Mouse (Mus musculus): ENCODE results near the gene Ralgapb. TPM values are rescaled to one million over a fixed set of nuclear protein-coding genes. Genes with fewer than 3 reads are reported as not detected.

Gene Ralgapb
- total and polyA plus RNA-seq, 2 experiments from 2014 or later = 17.8 to 66.1 TPM

DNA sequence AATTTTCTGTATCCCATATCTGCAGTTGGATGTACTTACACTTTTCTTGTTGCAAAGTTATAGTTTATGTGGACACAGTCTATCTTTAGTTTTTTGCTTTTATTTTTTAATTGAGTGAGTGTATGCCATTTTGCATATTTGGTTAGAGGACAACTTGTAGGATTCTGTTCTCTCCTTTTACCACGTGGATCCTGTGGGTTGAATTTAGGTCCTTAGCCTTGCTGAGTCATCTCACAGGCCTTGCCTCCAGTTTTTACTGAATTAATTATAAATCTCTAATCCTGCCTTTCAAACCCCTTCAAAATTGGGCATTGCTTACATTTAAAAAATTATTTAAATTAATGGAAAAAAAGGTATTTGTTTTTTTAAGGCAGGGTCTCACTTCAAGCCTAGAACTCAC lies 6.2 kb downstream of the Ralgapb start:
- Histone ChIP-seq H3K4me1 (ENCODE audit: insufficient read depth, low read length) (no peaks in the 10 kb centered on the region), H3K9me3 (ENCODE audit: low read length) (no peaks in the 10 kb centered on the region), H3K4me3 (ENCODE audit: low read length) (no peak overlapping the region), H3K27me3 (ENCODE audit: insufficient read depth, low read length) (no peaks in the 10 kb centered on the region), H3K9ac (replicated peaks; ENCODE audit: low read length) (no peak overlapping the region), H3K4me2 (ENCODE audit: low read depth, low read length) (no peak overlapping the region), H3K27ac (no peak overlapping the region), H3K36me3 (ENCODE audit: insufficient read depth, low read length) (no peaks in the 10 kb centered on the region)
- TF ChIP-seq CTCF (IDR thresholded peaks at IDR 0.05; ENCODE audit: low read depth) = no peak
- no peak for ATAC-seq
- 71% methylated on average over 1 of the region's 1 CpGs for WGBS
- DNase-seq (ENCODE audit: low spot score) = no peak

DNA sequence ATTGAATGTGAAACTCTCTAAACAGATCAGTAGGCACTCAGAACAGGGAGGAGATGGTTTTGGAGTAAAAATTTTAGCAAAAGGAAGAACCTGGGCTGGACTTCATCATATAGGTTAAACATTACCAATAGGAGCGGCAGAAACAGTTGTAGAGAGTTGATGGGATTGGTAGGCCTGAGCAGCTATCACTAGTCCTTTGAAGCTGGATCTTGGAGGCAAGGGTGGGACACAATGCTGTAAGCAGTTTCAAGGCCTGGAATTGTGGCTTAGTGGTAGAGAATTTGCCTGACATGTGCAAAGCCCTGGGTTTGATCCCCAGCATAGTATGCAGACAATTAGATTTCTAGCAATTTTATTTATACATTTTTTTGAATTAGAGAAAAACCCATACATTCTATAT lies 9.0 kb downstream of the Ralgapb start:
- no peak for TF ChIP-seq CTCF (IDR thresholded peaks at IDR 0.05; ENCODE audit: low read depth)
- H3K9ac ChIP-seq (replicated peaks; ENCODE audit: low read length) = no peak overlapping the region
- WGBS = 94% methylated on average over 1 of the region's 1 CpGs
- H3K4me3 ChIP-seq (ENCODE audit: low read length) = no peak overlapping the region
- no peak for ATAC-seq
- no peak overlapping the region for H3K27ac ChIP-seq
- H3K4me1 ChIP-seq (ENCODE audit: insufficient read depth, low read length) = no peaks in the 10 kb centered on the region
- H3K36me3 ChIP-seq (ENCODE audit: insufficient read depth, low read length) = no peaks in the 10 kb centered on the region
- no peak overlapping the region for H3K4me2 ChIP-seq (ENCODE audit: low read depth, low read length)
- no peaks in the 10 kb centered on the region for H3K27me3 ChIP-seq (ENCODE audit: insufficient read depth, low read length)
- H3K9me3 ChIP-seq (ENCODE audit: low read length) = no peaks in the 10 kb centered on the region
- DNase-seq (ENCODE audit: low spot score) = no peak

DNA sequence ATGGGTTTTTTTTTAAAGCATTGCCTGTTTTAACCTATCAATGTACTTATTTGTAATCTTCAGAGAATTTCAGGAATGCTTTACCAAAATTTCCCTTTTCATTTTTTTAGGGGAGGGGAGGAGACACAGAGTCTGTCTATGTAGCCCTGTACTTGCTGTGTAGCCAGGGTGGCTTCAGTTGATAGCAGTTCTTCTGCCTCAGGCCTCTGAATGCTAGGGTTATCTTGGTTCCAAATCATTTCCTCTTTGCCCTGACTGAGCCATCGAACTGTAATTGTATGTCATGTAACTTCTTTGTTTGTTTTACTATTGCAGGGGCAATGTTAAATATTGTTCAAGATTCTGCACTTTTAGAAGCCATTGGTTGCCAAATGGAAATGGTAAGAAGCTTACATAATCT lies 36.2 kb downstream of the Ralgapb start:
- WGBS = 93% methylated on average over 1 of the region's 1 CpGs
- no peak for ATAC-seq
- DNase-seq (ENCODE audit: low spot score) = no peak
- H3K4me3 ChIP-seq (ENCODE audit: low read length) = no peak overlapping the region
- H3K9ac ChIP-seq (replicated peaks; ENCODE audit: low read length) = no peak overlapping the region
- TF ChIP-seq CTCF (IDR thresholded peaks at IDR 0.05; ENCODE audit: low read depth) = no peak
- peaks cover 31% of the 10 kb centered on the region for H3K36me3 ChIP-seq (ENCODE audit: insufficient read depth, low read length)
- no peaks in the 10 kb centered on the region for H3K4me1 ChIP-seq (ENCODE audit: insufficient read depth, low read length)
- H3K27me3 ChIP-seq (ENCODE audit: insufficient read depth, low read length) = no peaks in the 10 kb centered on the region
- H3K27ac ChIP-seq = no peak overlapping the region
- no peak overlapping the region for H3K4me2 ChIP-seq (ENCODE audit: low read depth, low read length)
- no peaks in the 10 kb centered on the region for H3K9me3 ChIP-seq (ENCODE audit: low read length)

DNA sequence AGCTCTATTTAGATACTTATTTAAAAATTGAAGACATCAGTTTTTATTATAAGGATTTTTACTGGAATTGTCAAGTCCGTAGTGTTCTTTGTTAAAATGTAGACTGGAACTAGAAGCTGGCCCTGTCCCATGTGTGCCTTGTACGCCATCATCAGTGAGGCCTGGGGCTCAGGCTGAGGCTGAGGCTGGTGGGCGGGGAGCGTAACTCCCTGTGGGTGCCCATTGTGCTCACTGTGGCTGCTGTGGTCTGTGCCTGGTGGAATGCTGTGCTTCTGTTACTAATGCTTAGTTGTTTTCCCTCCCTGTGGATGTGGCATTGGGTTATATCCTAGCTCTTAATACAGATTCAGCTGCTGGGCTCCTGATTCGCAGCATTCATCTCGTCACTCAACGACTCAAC lies 40.2 kb downstream of the Ralgapb start:
- Histone ChIP-seq H3K27me3 (ENCODE audit: insufficient read depth, low read length) (no peaks in the 10 kb centered on the region), H3K36me3 (ENCODE audit: insufficient read depth, low read length) (peaks cover 33% of the 10 kb centered on the region), H3K9me3 (ENCODE audit: low read length) (no peaks in the 10 kb centered on the region), H3K4me3 (ENCODE audit: low read length) (no peak overlapping the region), H3K4me1 (ENCODE audit: insufficient read depth, low read length) (no peaks in the 10 kb centered on the region), H3K4me2 (ENCODE audit: low read depth, low read length) (no peak overlapping the region), H3K27ac (no peak overlapping the region), H3K9ac (replicated peaks; ENCODE audit: low read length) (no peak overlapping the region)
- ATAC-seq (no peak), DNase-seq (ENCODE audit: low spot score) (no peak)
- 62% methylated on average over 7 of the region's 7 CpGs for WGBS
- TF ChIP-seq CTCF (IDR thresholded peaks at IDR 0.05; ENCODE audit: low read depth) = no peak

- no peak for DNase-seq (ENCODE audit: low spot score)
- Histone ChIP-seq H3K9ac (replicated peaks; ENCODE audit: low read length) (no peak overlapping the region), H3K27me3 (ENCODE audit: insufficient read depth, low read length) (no peaks in the 10 kb centered on the region), H3K4me1 (ENCODE audit: insufficient read depth, low read length) (no peaks in the 10 kb centered on the region), H3K4me2 (ENCODE audit: low read depth, low read length) (no peak overlapping the region), H3K27ac (no peak overlapping the region), H3K4me3 (ENCODE audit: low read length) (no peak overlapping the region), H3K36me3 (ENCODE audit: insufficient read depth, low read length) (peaks cover 52% of the 10 kb centered on the region), H3K9me3 (ENCODE audit: low read length) (no peaks in the 10 kb centered on the region)
- 95% methylated on average over 4 of the region's 4 CpGs for WGBS
- no peak for TF ChIP-seq CTCF (IDR thresholded peaks at IDR 0.05; ENCODE audit: low read depth)
- ATAC-seq = no peak
Observed at GRCm38 (mm10) chr2:158456451-158456850, 46.8 kb downstream of the Ralgapb start.

DNA sequence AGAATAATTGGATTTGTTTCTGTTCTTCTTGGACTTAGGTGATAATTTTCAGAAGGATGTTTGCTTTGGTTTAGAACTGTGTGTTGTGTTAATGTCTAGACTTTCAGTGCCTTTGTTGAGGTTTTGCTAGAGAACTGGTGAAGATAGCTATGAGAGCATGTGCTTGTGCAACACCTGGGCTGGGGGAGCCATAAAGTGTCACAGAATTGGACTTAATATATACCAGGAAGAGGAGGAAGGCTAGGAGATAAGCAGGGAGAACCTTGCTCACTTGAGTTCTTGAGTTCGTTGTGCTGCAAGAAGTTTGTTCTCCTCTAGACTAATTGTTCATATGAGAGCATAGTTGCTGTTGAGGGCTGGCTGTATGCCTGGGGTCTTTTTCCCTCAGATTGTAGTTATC lies 48.0 kb downstream of the Ralgapb start:
- TF ChIP-seq CTCF (IDR thresholded peaks at IDR 0.05; ENCODE audit: low read depth) = no peak
- no peaks in the 10 kb centered on the region for H3K27me3 ChIP-seq (ENCODE audit: insufficient read depth, low read length)
- H3K4me2 ChIP-seq (ENCODE audit: low read depth, low read length) = no peak overlapping the region
- no peak for DNase-seq (ENCODE audit: low spot score)
- H3K27ac ChIP-seq = no peak overlapping the region
- no peak overlapping the region for H3K9ac ChIP-seq (replicated peaks; ENCODE audit: low read length)
- ATAC-seq = no peak
- no peak overlapping the region for H3K4me3 ChIP-seq (ENCODE audit: low read length)
- H3K4me1 ChIP-seq (ENCODE audit: insufficient read depth, low read length) = no peaks in the 10 kb centered on the region
- 81% methylated on average over 1 of the region's 1 CpGs for WGBS
- no peaks in the 10 kb centered on the region for H3K9me3 ChIP-seq (ENCODE audit: low read length)
- H3K36me3 ChIP-seq (ENCODE audit: insufficient read depth, low read length) = peaks cover 61% of the 10 kb centered on the region

DNA sequence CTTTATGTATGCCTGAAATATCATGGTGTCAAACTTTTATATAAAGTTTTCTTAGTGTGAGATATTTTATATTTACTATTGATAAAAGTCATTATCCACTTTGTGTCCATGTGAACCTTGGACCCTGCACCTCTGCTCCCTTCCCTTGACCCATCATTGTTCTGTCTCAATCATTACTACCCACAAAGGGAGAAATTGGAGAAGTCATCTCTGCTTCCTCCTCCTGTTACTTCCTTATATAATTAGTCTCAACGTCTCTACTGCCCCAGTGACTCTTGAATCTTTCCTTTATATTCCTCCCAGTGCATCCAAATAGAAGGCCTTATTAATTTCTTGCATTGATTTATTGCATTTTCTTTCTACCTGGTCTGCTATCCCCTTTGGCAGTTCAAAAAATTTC lies 52.8 kb downstream of the Ralgapb start:
- ATAC-seq = no peak
- no peak for TF ChIP-seq CTCF (IDR thresholded peaks at IDR 0.05; ENCODE audit: low read depth)
- no peaks in the 10 kb centered on the region for H3K9me3 ChIP-seq (ENCODE audit: low read length)
- no peak overlapping the region for H3K9ac ChIP-seq (replicated peaks; ENCODE audit: low read length)
- no peak overlapping the region for H3K27ac ChIP-seq
- no peaks in the 10 kb centered on the region for H3K4me1 ChIP-seq (ENCODE audit: insufficient read depth, low read length)
- no peak for DNase-seq (ENCODE audit: low spot score)
- no peak overlapping the region for H3K4me2 ChIP-seq (ENCODE audit: low read depth, low read length)
- 79% methylated on average over 1 of the region's 1 CpGs for WGBS
- no peak overlapping the region for H3K4me3 ChIP-seq (ENCODE audit: low read length)
- peaks cover 66% of the 10 kb centered on the region for H3K36me3 ChIP-seq (ENCODE audit: insufficient read depth, low read length)
- no peaks in the 10 kb centered on the region for H3K27me3 ChIP-seq (ENCODE audit: insufficient read depth, low read length)
